Mouse (Mus musculus) spleen, embryonic (tissue): ENCODE data around the gene Fam184a.
"Not testable (repeated sequence)": the region's sequence is repeated elsewhere in the genome, so short reads cannot be mapped to it uniquely, and the experiment has no call there.

Experiments used
- CTCF ChIA-PET: fragments of 350-600 bp; sonication (Branson Sonifier 250); formaldehyde crosslinking; loops from one replicate; lab custom pipeline; 2022; lab: Charles Lee

Fam184a gene

GRCm38 (mm10) chr10:53688952-53689584 is 61.9 kb downstream of the Fam184a start:
- CTCF ChIA-PET: no interaction called here

DNA sequence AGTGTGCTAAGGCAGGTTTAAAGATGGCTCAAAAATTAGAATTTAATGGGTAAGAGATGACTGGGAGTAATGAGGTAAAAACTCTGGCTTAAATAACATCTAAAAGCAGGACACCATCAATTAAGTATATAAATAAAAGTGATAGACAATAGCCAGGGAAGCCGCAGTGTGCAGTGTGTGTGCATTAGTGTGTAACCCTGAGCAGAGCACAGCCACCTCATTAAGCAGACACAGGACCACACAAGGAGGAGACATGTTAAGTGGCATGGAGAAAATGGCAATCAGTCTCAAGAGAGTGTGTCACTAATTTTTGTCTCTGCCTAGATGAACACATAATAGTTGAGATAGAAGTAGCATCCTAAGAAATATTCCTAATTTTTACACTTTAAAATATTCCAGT is 62.4 kb downstream of the Fam184a start:
- CTCF ChIA-PET: no interaction called here

DNA sequence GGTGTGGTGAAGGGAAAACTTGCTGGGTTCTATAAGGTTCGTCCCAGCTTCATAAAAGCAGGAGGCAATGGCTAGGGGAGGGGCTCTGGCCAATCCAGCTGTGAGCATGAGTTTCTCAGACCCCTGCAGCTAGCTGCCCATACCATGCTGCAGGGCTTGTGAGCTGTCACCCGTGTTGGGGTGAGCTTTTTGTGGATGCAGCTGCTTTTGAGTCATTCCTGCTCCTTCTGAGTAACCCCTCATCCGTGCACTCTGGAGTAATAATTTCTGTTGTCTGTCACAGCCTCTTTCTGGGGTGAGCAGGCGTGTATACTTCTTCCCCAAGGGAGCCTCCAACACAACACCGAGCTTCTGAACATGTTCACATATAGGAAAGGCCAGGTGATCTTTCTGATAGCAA is 63.0 kb downstream of the Fam184a start:
- CTCF ChIA-PET: no interaction called here

DNA sequence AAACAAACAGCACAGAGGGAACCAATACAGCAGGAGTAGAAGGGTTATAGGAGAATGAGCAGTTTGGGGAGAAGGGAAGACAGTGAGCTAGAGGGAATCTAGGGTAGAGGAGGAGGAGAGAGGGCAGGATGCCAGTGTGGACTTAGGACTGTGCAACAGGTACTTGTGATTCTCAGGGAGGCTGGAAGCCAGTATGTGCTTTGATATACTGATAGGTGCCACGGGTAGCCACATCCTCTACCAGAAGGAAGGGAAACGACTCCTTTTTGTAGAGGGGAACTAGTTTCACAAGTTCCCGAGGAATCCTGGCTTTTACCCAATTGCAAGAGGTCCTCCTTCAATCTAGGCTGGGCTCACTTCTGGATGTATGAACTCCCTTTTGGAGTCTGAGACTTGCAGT is 65.1 kb downstream of the Fam184a start:
- CTCF ChIA-PET: no interaction called here

DNA sequence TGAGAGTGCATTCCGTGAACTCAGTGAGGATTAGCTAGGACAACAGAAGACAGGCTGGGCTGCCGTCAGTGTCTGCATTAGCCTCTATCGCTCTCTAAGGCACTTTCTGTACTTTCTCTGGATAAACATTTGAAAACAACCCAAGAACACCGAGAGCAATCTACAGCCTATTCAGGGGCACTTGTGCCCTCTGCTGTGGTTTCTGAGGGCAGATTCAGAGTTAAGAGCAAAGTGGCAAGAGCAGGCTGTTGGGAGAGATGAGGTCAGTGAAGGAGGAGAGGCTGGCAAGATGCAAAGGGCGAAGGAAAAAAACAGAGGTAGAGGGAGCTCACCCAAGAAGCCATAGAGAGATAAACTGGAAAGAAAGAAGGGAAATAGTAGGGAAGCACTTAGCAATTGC is 67.7 kb downstream of the Fam184a start:
- CTCF ChIA-PET: interaction anchor here (0.7 kb wide), 1 partner anchor 237 kb away, joined by 8 read pairs; no protein-coding TSS in a partner anchor

- CTCF ChIA-PET: interaction anchor here (0.6 kb wide), 1 partner anchor 74 kb away, joined by 24 read pairs; no protein-coding TSS in a partner anchor
Measured at GRCm38 (mm10) chr10:53679690-53680557, 71.0 kb downstream of the Fam184a start.

DNA sequence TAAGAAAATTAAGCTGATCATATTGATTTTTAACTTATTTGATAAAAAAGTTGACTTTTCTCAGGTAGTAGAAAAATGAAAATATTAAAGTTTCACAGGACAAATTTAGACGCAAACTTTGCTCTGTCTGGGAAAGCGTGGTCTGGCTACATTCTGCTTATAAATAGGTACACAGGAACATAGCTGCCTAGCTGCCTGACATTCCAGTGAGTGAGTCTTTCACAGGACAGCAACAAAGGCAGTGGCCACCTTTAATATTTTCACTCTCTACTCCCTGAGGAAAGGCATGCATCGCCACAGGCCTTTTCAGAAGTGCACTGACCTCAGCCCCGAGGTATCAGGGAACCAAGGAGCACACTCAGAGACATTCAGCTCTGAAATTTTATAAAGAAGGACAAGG is 89.1 kb downstream of the Fam184a start:
- CTCF ChIA-PET: no interaction called here

GRCm38 (mm10) chr10:53654239-53654638 is 96.7 kb downstream of the Fam184a start:
- CTCF ChIA-PET: not testable (repeated sequence)

DNA sequence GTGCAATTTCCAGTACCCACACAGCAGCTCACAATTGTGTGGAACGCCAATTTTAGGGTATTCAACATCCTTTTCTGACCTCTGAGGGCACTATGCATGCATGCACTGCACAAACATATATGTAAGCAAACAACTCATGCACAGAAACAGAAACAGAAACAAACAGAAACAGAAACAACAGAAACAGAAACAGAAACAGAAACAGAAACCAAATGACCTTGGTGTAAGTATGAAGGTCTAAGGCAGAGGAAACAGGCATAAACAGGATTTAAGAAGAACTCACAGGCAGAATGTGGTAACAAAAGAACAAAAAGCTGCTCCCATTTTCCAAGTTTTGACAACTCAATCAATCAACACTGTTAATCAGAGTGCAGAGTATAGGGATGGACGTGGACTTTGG is 100.2 kb downstream of the Fam184a start:
- CTCF ChIA-PET: interaction anchor here (0.6 kb wide), 1 partner anchor 16 kb away, joined by 6 read pairs; no protein-coding TSS in a partner anchor

DNA sequence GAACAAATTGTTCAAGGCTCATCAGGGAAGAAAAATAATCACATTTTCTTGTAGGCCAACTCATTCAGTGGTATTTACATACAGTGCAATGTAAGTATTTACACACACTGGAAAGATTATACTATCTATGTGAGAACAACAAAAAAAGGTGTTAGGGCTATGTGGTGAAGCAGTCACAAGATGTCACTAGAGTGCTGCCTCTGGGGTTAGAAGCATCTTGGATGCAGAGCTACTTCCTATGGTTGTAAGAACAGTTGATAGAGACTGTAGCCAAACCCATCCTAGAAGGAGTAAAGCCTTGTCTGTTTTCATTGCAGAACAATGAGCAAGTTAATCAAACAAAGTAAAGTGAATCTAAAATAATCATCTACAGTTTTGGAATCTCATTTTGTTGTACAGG is 109.4 kb downstream of the Fam184a start:
- CTCF ChIA-PET: no interaction called here

DNA sequence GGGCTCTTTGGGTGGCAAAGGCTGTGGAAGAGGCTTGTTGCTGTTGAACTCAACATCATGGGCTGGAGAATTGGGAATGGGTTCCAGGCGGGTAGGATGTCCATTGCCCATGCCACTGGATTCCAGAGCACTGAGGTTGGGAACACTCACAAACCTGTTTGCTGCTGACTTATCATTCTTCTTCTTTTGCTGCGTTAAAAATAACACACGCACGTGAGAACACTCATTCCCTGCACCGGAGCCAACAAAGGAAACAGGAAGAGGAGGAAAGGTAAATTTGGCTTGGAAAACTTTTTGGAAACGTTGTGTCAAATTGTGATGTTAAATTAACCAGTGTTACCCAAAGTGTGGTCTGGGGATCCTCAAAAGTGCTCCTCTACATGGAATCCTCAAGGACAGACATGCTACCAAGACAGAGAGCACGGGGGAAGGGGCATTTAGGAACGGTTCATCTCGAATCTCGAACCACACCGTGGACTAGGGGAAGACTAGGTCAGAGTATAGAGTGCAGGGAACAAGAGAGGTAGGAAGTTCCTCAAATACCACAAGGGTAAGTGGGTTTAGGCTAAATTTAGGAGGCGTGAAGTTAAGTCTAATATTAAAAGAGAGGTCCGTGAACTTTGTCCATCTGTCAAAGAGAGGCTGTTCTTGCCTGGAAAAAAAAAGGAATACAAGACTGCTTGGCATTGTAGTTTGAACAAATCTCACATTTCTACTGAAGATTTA is 115.5 kb downstream of the Fam184a start:
- CTCF ChIA-PET: interaction anchor here (0.7 kb wide), 1 partner anchor 16 kb away, joined by 6 read pairs; no protein-coding TSS in a partner anchor

- CTCF ChIA-PET: no interaction called here
Measured at GRCm38 (mm10) chr10:53634160-53634559, 116.8 kb downstream of the Fam184a start.

DNA sequence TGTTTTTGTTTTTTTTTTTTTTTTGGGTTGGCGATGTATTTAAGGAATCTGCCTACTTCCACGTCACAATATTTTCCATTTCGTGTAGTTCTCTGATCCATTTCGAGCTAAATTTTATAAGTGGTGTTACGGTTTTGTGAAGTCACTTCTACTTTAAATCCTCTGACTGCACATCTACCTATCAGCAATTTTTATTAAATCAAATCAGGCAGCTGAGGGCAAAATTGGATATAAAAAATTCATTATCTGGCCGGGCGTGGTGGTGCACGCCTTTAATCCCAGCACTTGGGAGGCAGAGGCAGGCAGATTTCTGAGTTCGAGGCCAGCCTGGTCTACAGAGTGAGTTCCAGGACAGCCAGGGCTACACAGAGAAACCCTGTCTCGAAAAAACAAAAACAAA is 120.6 kb downstream of the Fam184a start, which contains the start of gene Mcm9:
TSS of gene Mcm9 (minus strand) at position 101 of the 400 bp plus-strand sequence.
- CTCF ChIA-PET: not testable (repeated sequence)

- CTCF ChIA-PET: no interaction called here
Measured at GRCm38 (mm10) chr10:53629918-53630250, 121.0 kb downstream of the Fam184a start.

- CTCF ChIA-PET: no interaction called here
Measured at GRCm38 (mm10) chr10:53629247-53629917, 121.5 kb downstream of the Fam184a start.

- CTCF ChIA-PET: no interaction called here
Measured at GRCm38 (mm10) chr10:53615850-53616616, 134.9 kb downstream of the Fam184a start.

DNA sequence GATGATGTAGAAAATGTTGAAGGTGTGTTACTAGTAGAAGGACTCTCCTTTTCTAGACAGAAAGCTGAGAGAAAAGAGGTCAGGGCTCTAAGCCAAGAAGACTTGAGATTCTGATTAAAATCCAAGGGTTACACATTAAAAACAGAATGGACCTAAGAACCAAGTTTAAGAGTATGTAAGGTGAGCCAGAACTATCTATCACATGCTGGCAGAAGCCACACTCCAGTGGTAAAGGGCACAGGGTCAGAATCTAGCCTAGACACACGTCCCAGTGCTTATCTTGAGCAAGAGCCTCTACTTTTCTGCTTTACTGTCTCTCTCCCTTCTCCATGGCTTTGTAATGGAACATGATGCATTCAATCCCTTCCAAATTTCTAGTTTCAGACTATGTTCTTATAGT is 137.0 kb downstream of the Fam184a start:
- CTCF ChIA-PET: interaction anchor here (0.7 kb wide), 1 partner anchor 438 kb away, joined by 3 read pairs; no protein-coding TSS in a partner anchor

- CTCF ChIA-PET: no interaction called here
Measured at GRCm38 (mm10) chr10:53612172-53612571, 138.8 kb downstream of the Fam184a start.

DNA sequence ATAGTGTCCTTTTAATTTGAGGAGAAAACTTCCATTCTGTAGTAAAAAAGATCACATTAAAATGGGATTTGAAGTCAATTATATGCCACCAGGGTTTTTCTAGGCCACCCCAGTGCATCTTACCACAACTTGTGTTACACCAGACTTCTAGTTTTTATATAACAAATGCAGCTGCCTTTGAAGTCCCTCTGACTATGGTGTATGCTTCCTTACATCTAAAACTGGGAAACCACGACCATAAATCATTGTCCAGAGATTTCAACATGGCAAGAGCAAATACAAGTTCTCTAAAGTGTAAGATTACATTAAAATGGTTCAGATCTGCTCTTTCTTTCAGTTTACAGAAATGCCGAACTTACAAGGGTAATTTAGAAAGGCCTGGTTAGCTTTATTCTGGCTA is 142.6 kb downstream of the Fam184a start:
- CTCF ChIA-PET: no interaction called here

GRCm38 (mm10) chr10:53605328-53605727 is 145.6 kb downstream of the Fam184a start:
- CTCF ChIA-PET: no interaction called here

DNA sequence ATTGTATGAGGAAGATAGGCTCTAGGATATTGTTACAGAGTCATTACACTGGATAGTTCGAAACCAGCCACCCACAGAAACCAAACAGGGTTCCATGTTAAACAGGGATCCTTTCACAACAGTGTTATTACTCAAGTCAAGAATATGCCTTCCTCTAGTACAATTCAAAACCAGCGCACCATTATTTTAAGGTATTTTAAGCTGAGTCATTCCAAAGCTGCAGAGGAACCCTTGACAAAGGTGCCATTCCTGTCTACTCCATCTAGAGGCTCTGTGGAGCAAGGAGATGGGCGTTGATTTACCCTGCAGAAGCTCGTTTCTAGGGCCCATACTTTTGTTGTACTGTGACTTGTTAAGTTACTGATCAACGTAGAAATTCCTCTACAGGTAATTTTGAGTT is 152.1 kb downstream of the Fam184a start:
- CTCF ChIA-PET: no interaction called here
